Mouse (Mus musculus): ENCODE results near the gene Paxx. TPM values are rescaled to one million over a fixed set of nuclear protein-coding genes. Genes with fewer than 3 reads are reported as not detected.

The Paxx gene
- polyA plus RNA-seq, 1 experiment from 2014 or later, result 109 TPM

- H3K27ac ChIP-seq, result no peak overlapping the region
- no peak overlapping the region for H3K4me2 ChIP-seq (replicated peaks)
- 85% methylated on average over 11 of the region's 11 CpGs for WGBS
- H3K27me3 ChIP-seq (ENCODE audit: control insufficient read depth, insufficient read depth, low read length), result no peaks in the 10 kb centered on the region
- H3K9ac ChIP-seq, result no peak overlapping the region
- DNase-seq (ENCODE audit: low spot score), result no peak
- peaks cover 29% of the 10 kb centered on the region for H3K4me1 ChIP-seq (replicated peaks; ENCODE audit: control insufficient read depth, insufficient read depth, low read length)
- no peak overlapping the region for H3K4me3 ChIP-seq (replicated peaks; ENCODE audit: low read length)
- peaks cover 46% of the 10 kb centered on the region for H3K36me3 ChIP-seq (replicated peaks; ENCODE audit: control insufficient read depth, insufficient read depth)
- no peak for ATAC-seq (ENCODE audit: low FRiP score)
- H3K9me3 ChIP-seq (ENCODE audit: control insufficient read depth, low read length), result no peaks in the 10 kb centered on the region
Observed at GRCm38 (mm10) chr2:25432326-25433098, 28.4 kb downstream of the Paxx start.

DNA sequence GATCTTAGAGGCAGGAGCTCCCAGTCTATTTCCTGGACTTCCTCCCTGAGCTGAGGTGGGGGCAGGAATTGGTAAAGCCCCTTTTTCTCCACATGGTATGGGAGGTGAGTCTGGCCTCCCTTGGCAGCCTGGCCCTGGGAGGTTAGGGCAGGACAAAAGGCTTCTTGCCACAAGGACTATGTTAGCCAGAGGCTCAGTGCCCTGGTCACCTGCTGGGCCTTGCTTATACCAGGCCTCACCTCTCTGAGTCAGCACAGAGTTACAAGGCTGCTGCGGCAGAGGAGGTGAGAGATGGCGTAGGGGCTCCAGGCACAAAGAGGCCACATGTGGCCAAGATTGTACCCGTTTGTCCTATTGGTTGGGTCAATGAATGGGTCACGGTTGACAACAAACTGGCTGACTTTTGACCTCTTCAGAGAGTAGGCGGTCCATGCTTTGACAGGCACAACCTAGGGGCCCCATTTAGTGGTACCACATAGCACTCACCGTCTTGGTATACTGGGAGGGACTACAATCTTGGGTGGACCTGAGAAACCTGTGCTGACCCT lies 29.5 kb downstream of the Paxx start:
- WGBS, result 31% methylated on average over 6 of the region's 6 CpGs
- H3K9ac ChIP-seq, result peak overlapping the region; percentile 36
- H3K4me1 ChIP-seq (replicated peaks; ENCODE audit: control insufficient read depth, insufficient read depth, low read length), result peaks cover 29% of the 10 kb centered on the region
- ATAC-seq (ENCODE audit: low FRiP score), result no peak
- 0 out of 2 replicates have a peak overlapping the region, but pooled peaks have one; percentile 2 for H3K4me3 ChIP-seq (replicated peaks; ENCODE audit: low read length)
- H3K9me3 ChIP-seq (ENCODE audit: control insufficient read depth, low read length), result no peaks in the 10 kb centered on the region
- 0 out of 2 replicates have a peak overlapping the region, but pooled peaks have one; percentile 5 for H3K27ac ChIP-seq
- H3K27me3 ChIP-seq (ENCODE audit: control insufficient read depth, insufficient read depth, low read length), result no peaks in the 10 kb centered on the region
- peaks cover 34% of the 10 kb centered on the region for H3K36me3 ChIP-seq (replicated peaks; ENCODE audit: control insufficient read depth, insufficient read depth)
- H3K4me2 ChIP-seq (replicated peaks), result peak overlapping the region; percentile 86
- DNase-seq (ENCODE audit: low spot score), result no peak

DNA sequence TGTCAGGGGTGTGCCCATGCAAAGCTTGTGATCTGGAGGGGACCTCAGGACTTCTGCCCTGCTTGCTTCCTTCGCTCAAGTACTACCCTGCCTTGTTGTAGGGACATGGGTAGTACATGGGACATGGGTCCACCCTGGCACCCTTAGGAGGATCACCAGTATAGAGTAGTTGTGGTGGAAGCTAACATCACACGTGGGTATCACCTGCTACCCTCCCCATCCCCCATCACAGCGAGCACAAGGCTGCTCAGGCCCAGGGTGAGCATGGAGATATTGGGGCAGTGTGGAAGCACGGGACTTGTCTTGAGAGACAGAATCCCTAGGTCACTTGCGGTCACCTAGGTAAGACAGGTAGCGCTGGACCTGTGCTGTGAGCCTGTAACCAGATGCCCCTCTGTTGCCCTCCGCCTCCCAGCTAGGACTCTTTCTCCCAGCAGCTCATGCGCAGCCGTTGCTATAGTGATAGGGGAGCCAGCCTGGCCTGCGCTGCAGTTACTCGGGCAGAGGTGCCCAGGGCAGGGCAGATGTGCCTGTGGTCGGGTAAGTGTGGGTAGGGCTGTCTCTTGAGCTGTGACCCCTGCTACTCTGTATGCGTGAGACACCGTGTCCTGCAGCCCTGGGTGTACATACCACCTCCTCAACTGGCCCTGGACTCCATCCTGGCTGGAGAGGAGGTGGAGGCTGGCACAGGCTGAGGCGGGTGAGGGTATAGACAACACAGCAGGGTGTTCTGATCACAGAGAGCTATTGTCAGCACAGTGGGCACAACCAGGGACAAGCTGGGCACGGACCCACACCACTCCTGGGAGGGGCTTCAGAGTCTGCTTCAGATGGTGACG lies 30.3 kb downstream of the Paxx start:
- Histone ChIP-seq H3K36me3 (replicated peaks; ENCODE audit: control insufficient read depth, insufficient read depth) (peaks cover 27% of the 10 kb centered on the region), H3K4me2 (replicated peaks) (peak overlapping the region; percentile 86), H3K4me3 (replicated peaks; ENCODE audit: low read length) (0 out of 2 replicates have a peak overlapping the region, but pooled peaks have one; percentile 2), H3K9ac (peak overlapping the region; percentile 36), H3K27me3 (ENCODE audit: control insufficient read depth, insufficient read depth, low read length) (no peaks in the 10 kb centered on the region), H3K27ac (0 out of 2 replicates have a peak overlapping the region, but pooled peaks have one; percentile 5), H3K9me3 (ENCODE audit: control insufficient read depth, low read length) (no peaks in the 10 kb centered on the region), H3K4me1 (replicated peaks; ENCODE audit: control insufficient read depth, insufficient read depth, low read length) (peaks cover 29% of the 10 kb centered on the region)
- 51% methylated on average over 17 of the region's 17 CpGs for WGBS
- no peak for DNase-seq (ENCODE audit: low spot score)
- no peak for ATAC-seq (ENCODE audit: low FRiP score)

GRCm38 (mm10) chr2:25429435-25430180 lies 31.3 kb downstream of the Paxx start:
- no peak for ATAC-seq (ENCODE audit: low FRiP score)
- H3K36me3 ChIP-seq (replicated peaks; ENCODE audit: control insufficient read depth, insufficient read depth), result peaks cover 19% of the 10 kb centered on the region
- 0 out of 2 replicates have a peak, but pooled peaks cover 4% of the 10 kb centered on the region for H3K27me3 ChIP-seq (ENCODE audit: control insufficient read depth, insufficient read depth, low read length)
- peak overlapping the region; percentile 93 for H3K9ac ChIP-seq
- H3K9me3 ChIP-seq (ENCODE audit: control insufficient read depth, low read length), result no peaks in the 10 kb centered on the region
- no peak for DNase-seq (ENCODE audit: low spot score)
- 70% methylated on average over 5 of the region's 5 CpGs for WGBS
- peaks cover 29% of the 10 kb centered on the region for H3K4me1 ChIP-seq (replicated peaks; ENCODE audit: control insufficient read depth, insufficient read depth, low read length)
- peak overlapping the region; percentile 84; the same call in 1 of the 2 replicates for H3K27ac ChIP-seq
- H3K4me3 ChIP-seq (replicated peaks; ENCODE audit: low read length), result peak overlapping the region; percentile 91
- peak overlapping the region; percentile 86 for H3K4me2 ChIP-seq (replicated peaks)

DNA sequence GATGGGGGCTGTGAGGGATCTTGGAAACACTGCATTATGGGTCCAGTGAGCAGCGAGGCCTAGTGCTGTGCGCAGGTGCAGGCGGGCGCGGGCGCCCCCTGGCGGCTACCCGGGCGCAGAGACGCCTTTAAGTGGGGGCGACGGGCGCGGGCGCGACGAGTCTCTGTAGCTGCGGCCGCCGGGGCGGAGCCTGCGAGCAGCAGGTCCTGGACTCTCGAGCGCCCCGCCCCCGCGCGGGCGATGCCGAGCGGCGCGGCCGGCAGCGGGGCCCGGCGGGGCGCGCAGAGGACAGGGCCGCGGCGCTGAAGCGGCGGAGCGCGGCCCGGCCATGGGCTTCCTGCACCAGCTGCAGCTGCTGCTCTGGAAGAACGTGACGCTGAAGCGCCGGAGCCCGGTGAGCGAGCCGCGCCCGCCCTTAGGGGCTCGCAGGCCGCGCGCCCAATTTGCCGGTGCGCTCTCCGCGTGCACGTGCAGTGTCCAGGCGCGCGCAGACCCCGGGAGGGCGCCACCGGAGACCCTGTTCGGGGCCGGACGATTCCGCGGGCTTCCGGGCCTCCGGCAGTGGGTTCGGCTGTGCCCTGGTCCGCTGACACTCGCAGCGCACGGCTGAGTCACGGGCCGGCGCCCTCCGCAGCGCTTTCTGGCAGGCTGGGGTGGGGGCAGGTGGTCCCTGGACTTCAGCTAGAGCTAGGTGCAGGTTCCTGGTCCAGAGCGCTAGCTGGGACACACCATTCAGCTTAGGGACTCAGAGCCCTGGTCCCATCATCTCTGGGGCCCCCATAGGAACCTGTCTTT lies 32.3 kb downstream of the Paxx start, which contains the start of gene Abca2:
TSS of gene Abca2 (plus strand) at position 262 of the 795 bp plus-strand sequence.
- WGBS, result under 1% methylated on average over 65 of the region's 89 CpGs
- Histone ChIP-seq H3K27me3 (ENCODE audit: control insufficient read depth, insufficient read depth, low read length) (peaks cover 4% of the 10 kb centered on the region; the same call in 1 of the 2 replicates), H3K4me1 (replicated peaks; ENCODE audit: control insufficient read depth, insufficient read depth, low read length) (peaks cover 29% of the 10 kb centered on the region), H3K9ac (peak within 1 kb of the TSS; percentile 93), H3K27ac (peak within 1 kb of the TSS; percentile 84), H3K9me3 (ENCODE audit: control insufficient read depth, low read length) (no peaks in the 10 kb centered on the region), H3K4me3 (replicated peaks; ENCODE audit: low read length) (peak within 1 kb of the TSS; percentile 91), H3K36me3 (replicated peaks; ENCODE audit: control insufficient read depth, insufficient read depth) (peaks cover 10% of the 10 kb centered on the region), H3K4me2 (replicated peaks) (peak within 1 kb of the TSS; percentile 86)
- ATAC-seq (ENCODE audit: low FRiP score), result peak; percentile 93
- DNase-seq (ENCODE audit: low spot score), result peak; percentile 97

DNA sequence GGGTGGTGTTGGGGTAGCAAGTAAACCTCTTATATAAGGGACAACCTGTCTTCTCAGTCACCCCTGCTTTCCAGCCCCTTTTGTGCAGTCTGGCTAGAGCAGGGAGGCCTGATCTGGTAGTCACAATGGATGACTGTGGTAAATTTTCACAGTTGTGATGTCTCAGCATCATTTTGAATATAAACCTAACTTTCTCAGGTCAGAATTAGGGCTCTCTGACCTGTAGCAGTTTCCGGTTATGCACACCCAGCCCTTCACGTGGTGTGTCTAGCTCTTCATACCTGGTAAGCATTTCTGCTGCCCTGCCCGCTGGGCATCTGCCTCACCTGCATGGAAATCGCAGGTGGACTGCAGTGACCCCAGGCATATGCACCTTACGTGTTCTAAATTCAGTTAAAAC lies 33.6 kb downstream of the Paxx start:
- DNase-seq (ENCODE audit: low spot score) (no peak), ATAC-seq (ENCODE audit: low FRiP score) (no peak)
- Histone ChIP-seq H3K36me3 (replicated peaks; ENCODE audit: control insufficient read depth, insufficient read depth) (no peaks in the 10 kb centered on the region), H3K27ac (no peak overlapping the region), H3K4me1 (replicated peaks; ENCODE audit: control insufficient read depth, insufficient read depth, low read length) (peaks cover 29% of the 10 kb centered on the region), H3K9me3 (ENCODE audit: control insufficient read depth, low read length) (no peaks in the 10 kb centered on the region), H3K9ac (no peak overlapping the region), H3K27me3 (ENCODE audit: control insufficient read depth, insufficient read depth, low read length) (peaks cover 10% of the 10 kb centered on the region; the same call in 1 of the 2 replicates), H3K4me2 (replicated peaks) (no peak overlapping the region), H3K4me3 (replicated peaks; ENCODE audit: low read length) (no peak overlapping the region)
- WGBS, result 90% methylated on average over 5 of the region's 5 CpGs

DNA sequence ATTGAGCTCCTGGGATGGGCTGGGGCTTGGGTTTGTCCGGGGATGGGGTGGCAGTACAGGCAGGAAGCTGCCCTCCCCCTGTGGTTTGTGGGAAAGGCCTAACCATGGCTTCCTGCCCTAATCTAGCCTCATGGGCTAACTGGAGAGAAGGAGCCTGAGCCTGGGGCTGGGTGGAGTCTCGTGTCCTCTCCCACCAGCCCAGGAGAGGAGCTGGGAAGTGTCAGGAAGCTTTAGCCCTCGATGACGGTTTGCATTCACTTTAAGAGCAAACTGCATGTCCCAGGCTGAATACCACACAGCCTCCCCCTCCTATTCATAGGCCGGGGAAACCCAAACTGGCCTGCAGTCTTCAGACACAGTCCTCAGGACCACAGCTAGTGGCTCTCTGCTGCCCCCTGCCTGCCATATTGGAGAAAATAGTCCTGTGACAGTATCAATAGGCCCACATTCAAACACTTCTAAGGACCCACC lies 34.1 kb downstream of the Paxx start:
- H3K9me3 ChIP-seq (ENCODE audit: control insufficient read depth, low read length), result no peaks in the 10 kb centered on the region
- WGBS, result 32% methylated on average over 5 of the region's 5 CpGs
- ATAC-seq (ENCODE audit: low FRiP score) (no peak), DNase-seq (ENCODE audit: low spot score) (peak; percentile 89)
- H3K4me3 ChIP-seq (replicated peaks; ENCODE audit: low read length), result no peak overlapping the region
- H3K4me2 ChIP-seq (replicated peaks), result no peak overlapping the region
- no peaks in the 10 kb centered on the region for H3K36me3 ChIP-seq (replicated peaks; ENCODE audit: control insufficient read depth, insufficient read depth)
- peaks cover 28% of the 10 kb centered on the region for H3K4me1 ChIP-seq (replicated peaks; ENCODE audit: control insufficient read depth, insufficient read depth, low read length)
- peaks cover 10% of the 10 kb centered on the region; the same call in 1 of the 2 replicates for H3K27me3 ChIP-seq (ENCODE audit: control insufficient read depth, insufficient read depth, low read length)
- H3K27ac ChIP-seq, result no peak overlapping the region
- H3K9ac ChIP-seq, result no peak overlapping the region

GRCm38 (mm10) chr2:25425481-25425880 lies 35.4 kb downstream of the Paxx start:
- Histone ChIP-seq H3K4me3 (replicated peaks; ENCODE audit: low read length) (no peak overlapping the region), H3K9me3 (ENCODE audit: control insufficient read depth, low read length) (no peaks in the 10 kb centered on the region), H3K4me2 (replicated peaks) (no peak overlapping the region), H3K4me1 (replicated peaks; ENCODE audit: control insufficient read depth, insufficient read depth, low read length) (peaks cover 15% of the 10 kb centered on the region), H3K36me3 (replicated peaks; ENCODE audit: control insufficient read depth, insufficient read depth) (no peaks in the 10 kb centered on the region), H3K27me3 (ENCODE audit: control insufficient read depth, insufficient read depth, low read length) (peaks cover 10% of the 10 kb centered on the region; the same call in 1 of the 2 replicates), H3K27ac (no peak overlapping the region), H3K9ac (no peak overlapping the region)
- DNase-seq (ENCODE audit: low spot score), result no peak
- WGBS, result 49% methylated on average over 27 of the region's 27 CpGs
- ATAC-seq (ENCODE audit: low FRiP score), result no peak
